Mouse (Mus musculus): Measurements from ENCODE around the gene Plekha5. TPM values are rescaled to one million over a fixed set of nuclear protein-coding genes. Genes with fewer than 3 reads are reported as not detected.

Plekha5 gene
- total RNA-seq, 2 experiments from 2014 or later, result 1.8 to 4.8 TPM

- ATAC-seq (ENCODE audit: poor library complexity, severe bottlenecking), result no peak
Observed at GRCm38 (mm10) chr6:140454388-140454787, 30.5 kb downstream of the Plekha5 start.

- no peak for ATAC-seq (ENCODE audit: poor library complexity, severe bottlenecking)
Observed at GRCm38 (mm10) chr6:140455851-140456250, 32.0 kb downstream of the Plekha5 start.

GRCm38 (mm10) chr6:140456393-140457163 lies 32.7 kb downstream of the Plekha5 start:
- no peak for ATAC-seq (ENCODE audit: poor library complexity, severe bottlenecking)

GRCm38 (mm10) chr6:140460398-140460797 lies 36.5 kb downstream of the Plekha5 start:
- no peak for ATAC-seq (ENCODE audit: poor library complexity, severe bottlenecking)

- ATAC-seq (ENCODE audit: poor library complexity, severe bottlenecking), result no peak
Observed at GRCm38 (mm10) chr6:140464818-140465217, 41.0 kb downstream of the Plekha5 start.

- peak; percentile 58 for ATAC-seq (ENCODE audit: poor library complexity, severe bottlenecking)
Observed at GRCm38 (mm10) chr6:140465946-140466646, 42.2 kb downstream of the Plekha5 start.

- ATAC-seq (ENCODE audit: poor library complexity, severe bottlenecking), result no peak
Observed at GRCm38 (mm10) chr6:140466841-140467240, 43.0 kb downstream of the Plekha5 start.

GRCm38 (mm10) chr6:140467851-140468250 lies 44.0 kb downstream of the Plekha5 start:
- ATAC-seq (ENCODE audit: poor library complexity, severe bottlenecking), result no peak

GRCm38 (mm10) chr6:140469791-140470190 lies 45.9 kb downstream of the Plekha5 start:
- ATAC-seq (ENCODE audit: poor library complexity, severe bottlenecking), result no peak

- no peak for ATAC-seq (ENCODE audit: poor library complexity, severe bottlenecking)
Observed at GRCm38 (mm10) chr6:140471751-140472150, 47.9 kb downstream of the Plekha5 start.

GRCm38 (mm10) chr6:140472345-140472744 lies 48.5 kb downstream of the Plekha5 start:
- 0 out of 2 replicates have a peak, but pooled peaks have one; percentile 50 for ATAC-seq (ENCODE audit: poor library complexity, severe bottlenecking)

GRCm38 (mm10) chr6:140475393-140476087 lies 51.7 kb downstream of the Plekha5 start:
- ATAC-seq (ENCODE audit: poor library complexity, severe bottlenecking), result no peak

GRCm38 (mm10) chr6:140476981-140477380 lies 53.1 kb downstream of the Plekha5 start:
- ATAC-seq (ENCODE audit: poor library complexity, severe bottlenecking), result no peak

- ATAC-seq (ENCODE audit: poor library complexity, severe bottlenecking), result no peak
Observed at GRCm38 (mm10) chr6:140478031-140478430, 54.2 kb downstream of the Plekha5 start.

GRCm38 (mm10) chr6:140478943-140479342 lies 55.1 kb downstream of the Plekha5 start:
- no peak for ATAC-seq (ENCODE audit: poor library complexity, severe bottlenecking)

- no peak for ATAC-seq (ENCODE audit: poor library complexity, severe bottlenecking)
Observed at GRCm38 (mm10) chr6:140480425-140481081, 56.7 kb downstream of the Plekha5 start.

- no peak for ATAC-seq (ENCODE audit: poor library complexity, severe bottlenecking)
Observed at GRCm38 (mm10) chr6:140481701-140482460, 58.0 kb downstream of the Plekha5 start.

- no peak for ATAC-seq (ENCODE audit: poor library complexity, severe bottlenecking)
Observed at GRCm38 (mm10) chr6:140484170-140484569, 60.3 kb downstream of the Plekha5 start.

GRCm38 (mm10) chr6:140485636-140486035 lies 61.8 kb downstream of the Plekha5 start:
- peak; percentile 49; the same call in 1 of the 2 replicates for ATAC-seq (ENCODE audit: poor library complexity, severe bottlenecking)

- ATAC-seq (ENCODE audit: poor library complexity, severe bottlenecking), result no peak
Observed at GRCm38 (mm10) chr6:140486685-140487084, 62.8 kb downstream of the Plekha5 start.
